Mouse (Mus musculus) heart, embryonic 11.5 days (tissue): ENCODE results near the gene Ccdc150. TPM values are rescaled to one million over a fixed set of nuclear protein-coding genes. Genes with fewer than 3 reads are reported as not detected.

ENCODE experiments used
- ATAC-seq: fragments of 200-750 bp; cut with Nextera tagmentation; replicated peaks from 2 replicates; pipeline ENCODE4 v1.8.0; 2017; ENCODE audit warnings: moderate library complexity; ENCODE audit not compliant: insufficient number of reproducible peaks, low FRiP score, low TSS enrichment
- H3K27ac ChIP-seq: fragments of 300-500 bp; sonication (generic); 2 replicates; pipeline ENCODE4 v1.5.1; 2014; ENCODE audit warnings: mild to moderate bottlenecking, low read depth, low read length
- H3K27me3 ChIP-seq: fragments of 300-500 bp; sonication (generic); 2 replicates; pipeline ENCODE4 v1.6.1; 2014; ENCODE audit warnings: mild to moderate bottlenecking, low read length, mixed read lengths; ENCODE audit not compliant: control insufficient read depth, insufficient read depth
- H3K36me3 ChIP-seq: fragments of 300-500 bp; sonication (generic); 2 replicates; pipeline ENCODE4 v1.6.1; 2014; ENCODE audit warnings: mild to moderate bottlenecking, low read length, moderate library complexity, mixed read lengths; ENCODE audit not compliant: control insufficient read depth, insufficient read depth
- H3K4me1 ChIP-seq: fragments of 300-500 bp; sonication (generic); 2 replicates; pipeline ENCODE4 v1.6.1; 2014; ENCODE audit warnings: low read length; ENCODE audit not compliant: control insufficient read depth, insufficient read depth
- H3K4me2 ChIP-seq: fragments of 300-500 bp; sonication (generic); 2 replicates; pipeline ENCODE4 v1.6.1; 2014; ENCODE audit warnings: mild to moderate bottlenecking, moderate library complexity
- H3K4me3 ChIP-seq: fragments of 300-500 bp; sonication (generic); 2 replicates; pipeline ENCODE4 v1.5.1; 2014; ENCODE audit warnings: low read depth, low read length
- H3K9ac ChIP-seq: fragments of 300-500 bp; sonication (generic); 2 replicates; pipeline ENCODE4 v1.6.1; 2014; ENCODE audit warnings: mild to moderate bottlenecking, low read depth, low read length, moderate library complexity
- H3K9me3 ChIP-seq: fragments of 300-500 bp; sonication (generic); replicated peaks from 2 replicates; pipeline ENCODE4 v1.6.1; 2016; ENCODE audit warnings: low read length; ENCODE audit not compliant: control insufficient read depth
- polyA plus RNA-seq: library from polyadenylated mRNA; unstranded; fragments of >200 nt; fragmentation: Nextera tagmentation; extraction: Ambion mirVana; gene quantifications from 2 replicates; pipeline ENCODE4 v1.2.1, GENCODE M21; 2014

Ccdc150 gene
- polyA plus RNA-seq, 1 experiment from 2014 or later, result 0.34 TPM

- peaks cover 19% of the 10 kb centered on the region for H3K36me3 ChIP-seq
- no peaks in the 10 kb centered on the region for H3K9me3 ChIP-seq
- no peaks in the 10 kb centered on the region for H3K27me3 ChIP-seq
- no peak overlapping the region for H3K4me2 ChIP-seq
- no peak overlapping the region for H3K27ac ChIP-seq
- peaks cover 4% of the 10 kb centered on the region; the same call in 1 of the 2 replicates for H3K4me1 ChIP-seq
- H3K4me3 ChIP-seq, result no peak overlapping the region
- no peak for ATAC-seq
- H3K9ac ChIP-seq, result no peak overlapping the region
Observed at GRCm38 (mm10) chr1:54402736-54403135, 152.3 kb downstream of the Ccdc150 start.

Other genes starting within 250 kb of the Ccdc150 start
- 5.1 and 6.5 TPM in 2 replicates for gene Hecw2, start 55.5 kb upstream of the Ccdc150 start, polyA plus RNA-seq
- gene Gtf3c3, start 188.3 kb downstream of the Ccdc150 start, polyA plus RNA-seq, result 21.9 and 22.4 TPM in 2 replicates